Mouse (Mus musculus): Measurements from ENCODE around the gene Gpsm2. TPM values are rescaled to one million over a fixed set of nuclear protein-coding genes. Genes with fewer than 3 reads are reported as not detected.
"Not testable (repeated sequence)": the region's sequence is repeated elsewhere in the genome, so short reads cannot be mapped to it uniquely, and the experiment has no call there.

Gpsm2 gene
- polyA plus RNA-seq, 1 experiment from 2014 or later = 90.8 TPM

DNA sequence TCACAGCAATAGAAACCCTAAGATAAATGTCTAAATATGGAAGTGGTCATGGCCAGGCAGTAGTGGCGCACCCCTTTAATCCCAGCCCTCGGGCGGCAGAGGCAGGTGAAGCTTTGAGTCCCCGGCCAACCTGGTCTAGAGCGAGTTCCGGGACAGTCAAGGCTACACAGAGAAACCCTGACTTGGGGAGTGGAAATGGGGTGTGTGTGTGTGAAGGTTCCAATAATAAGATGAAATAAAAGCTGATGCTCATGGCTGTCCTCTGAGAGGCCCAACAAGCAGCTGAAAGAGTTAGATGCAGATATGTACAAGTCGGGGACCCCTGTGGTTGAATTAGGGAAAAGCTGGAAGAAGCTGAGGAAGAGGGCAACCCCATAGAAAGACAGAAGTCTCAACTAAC lies 36.4 kb downstream of the Gpsm2 start:
- 96% methylated on average over 7 of the region's 7 CpGs for WGBS
- no peaks in the 10 kb centered on the region for H3K4me1 ChIP-seq
- no peaks in the 10 kb centered on the region for H3K27me3 ChIP-seq (ENCODE audit: low read depth, poor library complexity, severe bottlenecking)
- peaks cover 98% of the 10 kb centered on the region for H3K36me3 ChIP-seq
- H3K9me3 ChIP-seq (replicated peaks) = no peaks in the 10 kb centered on the region
- DNase-seq (ENCODE audit: low spot score) = no peak
- no peak overlapping the region for H3K27ac ChIP-seq (replicated peaks)
- H3K4me3 ChIP-seq = no peak overlapping the region

DNA sequence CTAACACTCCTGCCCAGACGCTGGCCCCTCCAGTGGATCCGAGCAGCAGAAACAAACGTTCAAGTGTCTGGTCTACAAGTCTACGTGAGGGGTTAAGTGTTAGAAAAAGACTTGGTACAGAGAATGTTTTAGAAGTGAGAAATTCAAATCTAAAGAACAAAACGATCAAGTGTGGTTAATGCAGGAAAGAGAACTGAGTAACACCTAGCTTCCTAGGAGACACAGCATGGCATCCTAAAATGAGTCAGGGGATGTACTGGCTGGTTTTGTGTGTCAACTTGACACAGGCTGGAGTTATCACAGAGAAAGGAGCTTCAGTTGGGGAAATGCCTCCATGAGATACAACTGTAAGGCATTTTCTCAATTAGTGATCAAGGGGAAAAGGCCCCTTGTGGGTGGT lies 38.5 kb downstream of the Gpsm2 start:
- peaks cover 98% of the 10 kb centered on the region for H3K36me3 ChIP-seq
- DNase-seq (ENCODE audit: low spot score) = not testable (repeated sequence)
- 96% methylated on average over 5 of the region's 5 CpGs for WGBS

DNA sequence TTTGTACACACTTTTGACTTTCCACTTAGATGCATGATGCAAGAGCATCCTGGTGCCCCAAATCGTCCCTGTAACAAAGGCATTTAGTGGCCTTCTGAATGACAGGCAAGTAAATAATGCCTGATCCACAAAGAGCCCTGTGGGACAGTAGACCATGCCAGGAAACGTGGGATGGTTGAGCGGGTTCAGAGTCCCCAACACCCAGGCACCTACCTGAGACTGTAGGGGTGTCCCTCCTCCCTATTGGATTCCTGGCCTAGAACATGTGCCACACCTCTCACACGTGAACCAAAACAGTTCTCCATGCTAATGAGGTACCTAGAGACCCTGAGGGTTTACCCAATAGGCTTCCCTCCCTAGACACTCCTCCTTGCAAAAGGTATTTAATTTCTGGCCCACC lies 41.1 kb downstream of the Gpsm2 start:
- no peak for DNase-seq (ENCODE audit: low spot score)
- H3K27ac ChIP-seq (replicated peaks) = no peak overlapping the region
- no peak overlapping the region for H3K4me3 ChIP-seq
- no peaks in the 10 kb centered on the region for H3K9me3 ChIP-seq (replicated peaks)
- 87% methylated on average over 4 of the region's 4 CpGs for whole genome bisulfite sequencing
- H3K36me3 ChIP-seq = peaks cover 98% of the 10 kb centered on the region
- no peaks in the 10 kb centered on the region for H3K4me1 ChIP-seq
- no peaks in the 10 kb centered on the region for H3K27me3 ChIP-seq (ENCODE audit: low read depth, poor library complexity, severe bottlenecking)

More for the DNA sequence above, 38.5 kb downstream of the Gpsm2 start:
- H3K4me1 ChIP-seq; H3K4me3 ChIP-seq; H3K27me3 ChIP-seq (ENCODE audit: low read depth, poor library complexity, severe bottlenecking); H3K9me3 ChIP-seq (replicated peaks); H3K27ac ChIP-seq (replicated peaks): not testable (repeated sequence)

DNA sequence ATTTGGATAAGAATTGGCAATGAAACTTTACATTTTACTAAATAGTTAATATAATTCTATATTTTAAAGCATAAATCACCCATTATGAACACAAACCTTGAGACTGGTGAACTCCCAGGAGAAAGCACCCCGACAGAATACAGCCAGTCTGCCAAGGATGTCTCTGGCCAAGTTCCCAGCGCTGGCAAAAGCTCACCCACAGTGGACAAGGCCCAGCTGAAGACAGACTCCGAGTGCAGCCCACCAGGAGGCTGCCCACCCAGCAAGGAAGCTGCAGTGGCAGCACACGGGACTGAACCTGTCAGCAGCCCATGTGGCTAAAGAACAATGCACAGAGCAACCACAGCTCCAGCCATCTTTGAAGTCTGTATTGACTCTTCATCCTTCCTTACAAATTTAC lies 45.5 kb downstream of the Gpsm2 start:
- no peak overlapping the region for H3K4me3 ChIP-seq
- H3K27me3 ChIP-seq (ENCODE audit: low read depth, poor library complexity, severe bottlenecking) = no peaks in the 10 kb centered on the region
- H3K27ac ChIP-seq (replicated peaks) = no peak overlapping the region
- H3K4me1 ChIP-seq = no peaks in the 10 kb centered on the region
- H3K36me3 ChIP-seq = peaks cover 99% of the 10 kb centered on the region
- DNase-seq (ENCODE audit: low spot score) = no peak
- WGBS = 89% methylated on average over 4 of the region's 4 CpGs
- no peaks in the 10 kb centered on the region for H3K9me3 ChIP-seq (replicated peaks)

DNA sequence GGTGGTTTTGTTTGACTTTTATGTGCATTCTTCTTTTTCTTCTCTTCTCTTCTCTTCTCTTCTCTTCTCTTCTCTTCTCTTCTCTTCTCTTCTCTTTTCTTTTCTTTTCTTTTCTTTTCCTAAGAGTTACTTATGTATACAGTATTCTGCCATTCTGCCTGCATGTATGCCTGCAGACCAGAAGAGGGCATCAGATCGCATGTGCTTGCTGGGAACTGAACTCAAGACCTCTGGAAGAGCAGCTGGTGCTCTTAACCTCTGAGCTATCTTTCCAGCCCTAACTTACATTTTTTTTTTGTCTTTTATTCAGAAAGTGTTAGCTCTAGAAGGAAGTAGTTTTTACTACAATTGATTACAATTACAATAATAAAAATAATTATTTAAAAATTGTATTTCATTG lies 61.2 kb downstream of the Gpsm2 start:
- Histone ChIP-seq H3K27ac (replicated peaks) (no peak overlapping the region), H3K27me3 (ENCODE audit: low read depth, poor library complexity, severe bottlenecking) (no peaks in the 10 kb centered on the region), H3K36me3 (peaks cover 77% of the 10 kb centered on the region), H3K4me3 (no peak overlapping the region), H3K4me1 (no peaks in the 10 kb centered on the region), H3K9me3 (replicated peaks) (0 out of 2 replicates have a peak, but pooled peaks cover 3% of the 10 kb centered on the region)
- 83% methylated on average over 1 of the region's 1 CpGs for WGBS
- DNase-seq (ENCODE audit: low spot score) = no peak

GRCm38 (mm10) chr3:108658612-108659011 lies 63.5 kb downstream of the Gpsm2 start:
- no peak overlapping the region for H3K27ac ChIP-seq (replicated peaks)
- DNase-seq (ENCODE audit: low spot score) = no peak
- H3K27me3 ChIP-seq (ENCODE audit: low read depth, poor library complexity, severe bottlenecking) = no peaks in the 10 kb centered on the region
- WGBS = 96% methylated on average over 9 of the region's 9 CpGs
- H3K36me3 ChIP-seq = peaks cover 54% of the 10 kb centered on the region
- H3K9me3 ChIP-seq (replicated peaks) = 0 out of 2 replicates have a peak, but pooled peaks cover 3% of the 10 kb centered on the region
- H3K4me3 ChIP-seq = no peak overlapping the region
- H3K4me1 ChIP-seq = peaks cover 13% of the 10 kb centered on the region

DNA sequence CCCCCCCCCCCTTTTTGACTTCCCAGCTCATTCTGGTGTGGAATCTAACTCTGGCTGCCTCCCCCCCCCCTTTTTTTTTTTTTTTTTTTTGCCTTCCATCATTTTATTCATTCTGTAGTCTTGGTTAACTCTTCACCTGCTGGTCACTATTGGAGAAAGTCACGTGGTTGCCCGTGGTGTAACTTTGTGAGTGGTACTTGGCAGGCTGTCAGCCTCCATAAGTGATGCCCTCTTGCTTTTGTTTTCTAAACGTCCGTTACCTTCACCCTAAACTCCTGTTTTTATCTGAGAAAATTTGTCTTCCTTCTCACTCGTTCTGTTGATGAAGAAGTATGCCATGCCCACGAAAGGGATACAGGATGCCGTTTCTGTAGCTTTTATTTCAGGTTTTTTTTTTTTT lies 66.6 kb downstream of the Gpsm2 start:
- Histone ChIP-seq H3K9me3 (replicated peaks) (no peaks in the 10 kb centered on the region), H3K27me3 (ENCODE audit: low read depth, poor library complexity, severe bottlenecking) (no peaks in the 10 kb centered on the region), H3K4me3 (peak overlapping the region; percentile 81; the same call in 1 of the 2 replicates), H3K27ac (replicated peaks) (no peak overlapping the region), H3K4me1 (peaks cover 20% of the 10 kb centered on the region), H3K36me3 (peaks cover 24% of the 10 kb centered on the region)
- DNase-seq (ENCODE audit: low spot score) = no peak
- 90% methylated on average over 7 of the region's 7 CpGs for WGBS

- DNase-seq (ENCODE audit: low spot score) = no peak
- Histone ChIP-seq H3K36me3 (peaks cover 17% of the 10 kb centered on the region), H3K27ac (replicated peaks) (peak overlapping the region; percentile 94), H3K4me1 (peaks cover 20% of the 10 kb centered on the region), H3K27me3 (ENCODE audit: low read depth, poor library complexity, severe bottlenecking) (no peaks in the 10 kb centered on the region), H3K9me3 (replicated peaks) (no peaks in the 10 kb centered on the region), H3K4me3 (peak overlapping the region; percentile 81)
- 36% methylated on average over 14 of the region's 14 CpGs for WGBS
These were observed 67.5 kb downstream of the Gpsm2 start for GRCm38 (mm10) chr3:108654566-108654965.

- Histone ChIP-seq H3K4me3 (peak within 1 kb of the TSS; percentile 81), H3K27ac (replicated peaks) (peak within 1 kb of the TSS; percentile 94), H3K9me3 (replicated peaks) (no peaks in the 10 kb centered on the region), H3K27me3 (ENCODE audit: low read depth, poor library complexity, severe bottlenecking) (no peaks in the 10 kb centered on the region), H3K36me3 (peaks cover 11% of the 10 kb centered on the region), H3K4me1 (peaks cover 20% of the 10 kb centered on the region)
- under 1% methylated on average over 57 of the region's 57 CpGs for WGBS
- peak; percentile 96 for DNase-seq (ENCODE audit: low spot score)
These were observed 68.3 kb downstream of the Gpsm2 start, which contains the start of gene Clcc1 for GRCm38 (mm10) chr3:108653710-108654379. Clcc1 (plus strand) TSS chr3:108653913.

DNA sequence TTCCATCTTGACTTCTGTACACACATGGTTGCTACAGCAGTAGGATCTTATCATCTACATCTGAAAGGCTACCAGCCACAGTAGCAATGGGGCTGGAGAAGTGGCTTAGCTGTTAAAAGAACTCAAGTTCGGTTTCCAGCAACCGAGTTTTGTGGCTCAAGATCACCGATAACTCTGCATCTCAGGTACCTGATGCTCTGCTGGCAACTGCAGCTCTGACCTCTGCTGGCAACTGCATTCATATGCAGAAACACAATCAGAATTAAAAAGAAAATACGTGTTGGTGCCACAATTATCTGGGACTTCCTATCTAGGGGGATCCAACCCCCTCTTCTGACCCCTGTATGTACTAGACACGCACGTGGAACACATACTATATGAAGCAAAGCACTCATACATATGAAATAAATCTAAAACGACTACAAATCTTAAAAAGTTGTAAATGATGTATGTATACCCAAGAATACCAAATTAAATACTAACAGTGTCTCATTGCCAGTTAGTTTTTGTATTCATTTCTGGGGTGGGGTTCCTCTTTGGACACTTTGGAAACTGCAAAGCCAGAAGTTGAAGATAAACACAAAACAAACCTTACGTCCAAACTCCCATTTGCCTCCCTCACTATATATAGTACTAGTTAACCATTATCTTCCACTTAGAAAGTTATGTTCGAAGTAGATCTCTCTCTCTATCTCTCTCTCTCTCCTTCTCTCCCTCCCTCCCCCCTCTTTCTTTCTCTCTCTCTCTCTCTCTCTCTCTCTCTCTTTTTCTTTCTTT lies 69.1 kb downstream of the Gpsm2 start:
- no peak for DNase-seq (ENCODE audit: low spot score)
- peaks cover 20% of the 10 kb centered on the region for H3K4me1 ChIP-seq
- no peak overlapping the region; the same call in 1 of the 2 replicates for H3K27ac ChIP-seq (replicated peaks)
- H3K4me3 ChIP-seq = peak overlapping the region; percentile 81
- no peaks in the 10 kb centered on the region for H3K9me3 ChIP-seq (replicated peaks)
- H3K36me3 ChIP-seq = peaks cover 4% of the 10 kb centered on the region
- no peaks in the 10 kb centered on the region for H3K27me3 ChIP-seq (ENCODE audit: low read depth, poor library complexity, severe bottlenecking)
- 29% methylated on average over 9 of the region's 9 CpGs for WGBS

GRCm38 (mm10) chr3:108647681-108648080 lies 74.4 kb downstream of the Gpsm2 start:
- peaks cover 31% of the 10 kb centered on the region for H3K36me3 ChIP-seq
- 37% methylated on average over 5 of the region's 5 CpGs for WGBS
- not testable (repeated sequence) for H3K4me1 ChIP-seq; DNase-seq (ENCODE audit: low spot score); H3K27me3 ChIP-seq (ENCODE audit: low read depth, poor library complexity, severe bottlenecking); H3K9me3 ChIP-seq (replicated peaks); H3K4me3 ChIP-seq; H3K27ac ChIP-seq (replicated peaks)

GRCm38 (mm10) chr3:108646036-108646435 lies 76.1 kb downstream of the Gpsm2 start:
- Histone ChIP-seq H3K4me3 (no peak overlapping the region), H3K4me1 (no peaks in the 10 kb centered on the region), H3K27ac (replicated peaks) (no peak overlapping the region), H3K9me3 (replicated peaks) (no peaks in the 10 kb centered on the region), H3K27me3 (ENCODE audit: low read depth, poor library complexity, severe bottlenecking) (no peaks in the 10 kb centered on the region), H3K36me3 (peaks cover 32% of the 10 kb centered on the region)
- no peak for DNase-seq (ENCODE audit: low spot score)
- WGBS = 51% methylated on average over 7 of the region's 7 CpGs

DNA sequence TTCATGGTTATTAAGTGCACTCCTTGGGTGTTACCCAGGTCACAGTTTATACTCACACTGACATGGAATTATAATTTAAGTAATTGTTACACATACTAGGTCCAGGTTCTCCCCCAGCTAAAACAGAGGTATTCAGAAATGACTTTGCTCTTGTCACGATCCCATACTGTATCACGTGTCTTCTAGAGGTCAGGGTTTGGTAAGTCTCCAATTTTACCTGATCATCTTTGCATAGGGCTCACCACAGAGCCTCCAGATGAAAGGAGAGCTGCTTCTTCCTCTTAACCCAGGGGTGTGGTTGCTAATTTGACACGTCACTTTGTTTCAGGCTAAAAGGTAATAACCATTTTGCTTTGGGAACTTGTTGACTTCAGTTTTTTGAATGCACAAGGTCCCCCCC lies 77.3 kb downstream of the Gpsm2 start:
- 90% methylated on average over 3 of the region's 3 CpGs for whole genome bisulfite sequencing
- Histone ChIP-seq H3K4me3 (no peak overlapping the region), H3K27ac (replicated peaks) (no peak overlapping the region), H3K36me3 (peaks cover 34% of the 10 kb centered on the region), H3K27me3 (ENCODE audit: low read depth, poor library complexity, severe bottlenecking) (no peaks in the 10 kb centered on the region), H3K4me1 (no peaks in the 10 kb centered on the region), H3K9me3 (replicated peaks) (no peaks in the 10 kb centered on the region)
- DNase-seq (ENCODE audit: low spot score) = no peak

Data from midbrain, embryonic 10.5 days (tissue).